Mouse (Mus musculus): ENCODE measurements around the gene Cep131.

Gene Cep131

DNA sequence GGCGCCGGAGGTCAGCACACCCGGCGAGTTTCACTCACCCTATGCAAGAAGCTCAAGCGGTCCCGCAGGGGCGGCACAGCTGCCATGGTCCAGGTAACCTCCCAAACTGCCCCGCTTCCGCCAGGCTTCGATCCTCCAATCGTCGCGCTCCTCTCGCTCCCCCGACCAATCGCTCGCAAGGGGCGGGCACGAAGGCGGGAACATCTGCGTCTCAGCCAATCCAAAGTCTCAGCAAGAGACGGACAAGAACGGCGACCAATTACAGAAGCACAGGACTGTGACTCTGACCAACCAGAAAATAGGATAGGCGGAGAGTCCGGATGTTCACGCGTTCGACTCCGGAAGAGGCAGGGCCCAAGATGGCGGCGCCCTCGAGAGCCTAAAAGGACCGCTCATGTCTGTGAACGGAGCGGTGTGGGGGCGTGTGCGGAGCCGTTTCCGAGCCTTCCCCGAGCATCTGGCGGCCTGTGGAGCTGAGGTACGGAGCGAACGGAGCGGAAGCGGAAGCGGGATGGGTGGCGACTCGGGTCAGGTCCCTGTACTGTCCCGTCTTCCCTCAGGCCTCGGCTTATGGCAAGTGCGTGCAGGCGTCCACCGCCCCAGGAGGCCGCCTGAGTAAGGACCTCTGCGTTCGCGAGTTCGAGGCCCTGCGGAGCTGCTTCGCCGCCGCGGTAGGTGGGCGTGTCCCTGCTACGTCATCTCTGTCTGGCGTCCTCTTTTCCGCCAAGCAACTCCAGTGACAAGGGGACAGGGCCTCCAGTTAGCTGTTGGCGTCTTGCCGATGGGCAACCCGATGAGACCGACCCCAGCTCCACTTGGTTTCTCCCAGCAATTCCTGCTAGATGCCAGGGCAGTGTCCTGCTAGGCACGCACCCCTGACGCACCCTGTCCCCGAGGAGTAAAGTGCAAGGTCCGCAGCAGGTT, 12.2 kb upstream of the Cep131 start, which contains the start of the genes Tepsin and Ndufaf8:
TSS of gene Tepsin (minus strand) at position 144 of the 924 bp plus-strand sequence.
TSS of gene Ndufaf8 (plus strand) at position 341 of the 924 bp plus-strand sequence.
- DNase-seq (ENCODE audit: low read depth, low spot score) = peak; percentile 99

DNA sequence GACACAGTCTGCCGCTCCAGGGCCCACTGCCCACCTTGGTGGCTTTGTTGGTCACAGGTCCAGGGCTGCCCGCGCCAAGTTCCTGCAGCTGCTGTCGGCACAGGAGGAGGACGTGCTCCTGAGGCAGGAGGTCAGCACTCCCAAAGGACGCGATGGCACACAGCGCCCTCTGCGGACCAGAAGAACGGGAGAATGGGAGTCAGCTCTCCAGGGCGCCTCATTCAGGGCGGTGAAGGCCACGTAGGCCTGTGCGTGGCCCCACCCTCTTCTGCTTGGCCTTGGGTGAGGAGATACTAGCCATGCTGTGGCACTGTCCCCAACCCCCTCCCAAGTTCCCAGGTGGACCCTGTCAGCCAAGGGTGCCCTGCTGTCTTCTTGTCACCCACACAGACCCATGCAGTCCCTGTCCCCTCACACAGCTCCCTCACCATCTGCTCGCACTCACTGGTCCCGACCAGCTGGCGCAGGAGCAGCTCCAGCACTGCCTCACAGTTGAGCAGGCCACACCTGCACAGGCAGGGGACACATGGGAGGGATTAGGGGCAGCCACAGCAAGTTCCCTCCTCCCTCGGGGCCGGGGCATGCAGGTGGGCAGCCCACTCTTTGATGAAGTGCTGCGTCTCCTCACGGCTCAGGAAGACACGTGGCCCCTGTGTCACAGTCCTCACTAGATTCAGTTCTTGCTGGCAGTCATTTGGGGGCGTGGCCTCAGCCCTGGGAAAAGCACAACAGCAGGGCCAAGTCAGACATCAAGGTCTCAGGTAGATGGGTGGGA, 6.4 kb upstream of the Cep131 start:
- DNase-seq (ENCODE audit: low read depth, low spot score) = peak; percentile 34

DNA sequence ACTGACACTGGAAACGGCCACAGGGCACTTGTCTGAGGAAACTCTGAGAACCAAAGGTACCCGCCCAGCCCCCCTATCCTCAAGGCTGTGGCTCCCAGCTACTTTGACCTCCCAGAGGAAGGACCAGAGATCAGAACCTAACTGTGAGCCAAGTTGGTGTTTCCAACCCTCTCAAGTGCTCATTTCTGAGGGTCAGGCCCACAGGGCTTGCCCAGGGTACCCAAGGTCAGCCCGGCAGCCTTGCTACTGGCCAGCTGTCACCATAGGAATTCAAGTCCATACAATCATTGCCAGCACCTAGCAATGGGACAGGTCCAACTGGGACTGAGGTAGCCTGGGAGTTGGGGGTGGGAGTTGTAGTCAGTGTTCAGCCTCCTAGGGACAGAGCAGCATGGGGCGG, 4.0 kb upstream of the Cep131 start:
- DNase-seq (ENCODE audit: low read depth, low spot score) = no peak

DNA sequence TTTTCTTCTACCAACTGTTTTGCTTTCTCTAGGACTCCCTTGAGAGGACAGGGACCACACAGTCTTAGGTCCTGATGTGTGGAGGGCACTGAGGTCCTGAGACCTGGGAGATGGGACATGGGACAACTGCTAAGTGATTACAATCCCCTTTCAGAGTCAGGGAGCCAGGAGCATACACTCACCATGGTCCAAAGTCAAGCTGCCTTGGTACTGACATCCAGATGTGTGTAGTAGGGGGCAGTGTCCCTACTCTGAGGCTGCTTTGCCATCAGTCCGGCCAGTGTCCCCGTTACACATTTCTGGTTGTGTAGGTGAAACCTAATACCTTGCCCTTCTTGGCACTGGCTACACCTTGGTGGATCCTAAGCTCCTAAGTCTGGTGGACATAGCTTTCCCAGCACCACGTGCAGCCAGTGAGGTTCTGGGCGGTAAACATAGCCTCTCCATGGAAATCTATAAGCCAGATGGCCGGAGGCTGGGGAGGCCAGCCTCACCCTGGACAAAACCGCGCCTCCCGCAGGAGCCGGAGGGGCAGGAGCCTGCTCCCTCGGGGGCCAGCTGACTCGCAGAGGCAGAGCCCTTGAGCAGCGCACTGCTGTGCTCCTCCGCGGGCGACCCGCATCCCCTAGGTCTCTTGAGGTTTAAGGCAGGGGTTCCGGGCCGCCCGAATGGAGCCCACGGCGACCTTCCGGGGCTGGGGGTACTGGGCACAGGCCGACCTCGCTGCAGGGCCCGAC, 568 bp downstream of the Cep131 start:
- peak; percentile 71 for DNase-seq (ENCODE audit: low read depth, low spot score)

DNA sequence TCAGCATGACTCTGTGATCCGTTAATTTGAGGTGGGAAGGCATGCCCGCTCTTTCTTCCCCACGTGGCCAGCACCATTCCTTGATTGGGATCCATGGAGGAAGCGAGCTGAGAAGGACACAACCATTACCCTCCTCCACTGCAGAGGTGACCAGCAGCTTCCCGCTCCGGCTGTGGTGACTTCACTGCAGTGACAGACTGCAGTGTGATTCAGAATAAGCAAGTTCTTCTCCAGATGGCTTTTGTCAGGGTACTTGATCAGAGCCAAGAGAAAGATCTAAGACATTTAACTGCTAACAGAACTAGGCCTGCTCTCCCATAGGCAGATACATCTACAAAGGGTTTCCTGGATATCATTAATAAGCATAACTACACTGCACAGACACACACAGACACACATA, 6.3 kb downstream of the Cep131 start:
- peak; percentile 61 for DNase-seq (ENCODE audit: low read depth, low spot score)

GRCm38 (mm10) chr11:120076191-120076590, 10.4 kb downstream of the Cep131 start:
- DNase-seq (ENCODE audit: low read depth, low spot score) = no peak

DNA sequence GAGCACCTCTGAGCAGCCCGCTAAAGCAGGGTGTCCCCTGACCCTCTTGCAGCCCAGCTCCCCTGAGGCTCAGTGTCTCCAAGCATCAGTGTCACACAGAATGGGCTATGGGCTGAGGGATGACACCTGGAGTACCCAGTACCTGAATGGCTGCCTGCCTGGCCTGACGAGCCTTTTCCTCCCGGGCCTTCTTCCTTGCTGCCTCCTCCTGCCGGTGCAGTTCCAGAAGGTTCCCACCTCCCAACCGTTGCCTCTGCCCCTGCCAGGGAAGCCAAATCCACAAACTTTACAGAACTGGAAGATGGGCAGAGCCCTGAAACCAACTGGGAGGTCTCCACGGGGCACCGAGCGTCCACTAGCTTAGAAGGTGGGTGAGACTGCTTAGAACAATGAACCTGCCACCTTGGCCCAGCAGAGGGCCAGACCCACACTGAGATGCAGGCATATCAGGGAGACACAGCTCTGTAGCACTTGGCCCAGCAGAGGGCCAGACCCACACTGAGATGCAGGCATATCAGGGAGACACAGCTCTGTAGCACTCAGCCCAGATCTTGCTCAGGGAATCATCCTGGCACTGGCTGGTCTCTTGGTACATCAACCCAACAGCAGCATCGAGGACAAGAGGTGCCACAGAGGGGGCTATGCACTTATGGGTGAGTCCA, 13.5 kb downstream of the Cep131 start:
- no peak for DNase-seq (ENCODE audit: low read depth, low spot score)

GRCm38 (mm10) chr11:120071731-120072320, 14.8 kb downstream of the Cep131 start:
- no peak for DNase-seq (ENCODE audit: low read depth, low spot score)

DNA sequence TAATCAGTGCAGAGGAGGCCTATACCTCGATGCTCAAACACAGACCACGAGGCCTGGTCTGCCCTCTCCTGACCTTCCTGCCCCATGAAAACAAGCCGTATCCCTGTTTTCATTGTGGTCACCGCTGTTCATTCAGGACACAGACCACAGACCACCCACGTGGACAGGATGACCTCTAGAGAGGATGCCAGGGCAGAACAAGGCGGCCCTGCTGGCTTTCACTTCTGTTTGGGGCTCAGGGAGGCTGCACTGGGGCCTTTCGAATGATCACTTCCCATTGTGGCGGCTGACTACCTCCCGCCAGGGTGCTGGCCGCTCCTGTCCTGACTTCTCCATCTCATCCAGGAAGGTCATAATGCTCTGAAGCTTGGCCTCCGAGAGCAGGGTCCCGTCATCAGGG, 15.6 kb downstream of the Cep131 start:
- DNase-seq (ENCODE audit: low read depth, low spot score) = no peak

DNA sequence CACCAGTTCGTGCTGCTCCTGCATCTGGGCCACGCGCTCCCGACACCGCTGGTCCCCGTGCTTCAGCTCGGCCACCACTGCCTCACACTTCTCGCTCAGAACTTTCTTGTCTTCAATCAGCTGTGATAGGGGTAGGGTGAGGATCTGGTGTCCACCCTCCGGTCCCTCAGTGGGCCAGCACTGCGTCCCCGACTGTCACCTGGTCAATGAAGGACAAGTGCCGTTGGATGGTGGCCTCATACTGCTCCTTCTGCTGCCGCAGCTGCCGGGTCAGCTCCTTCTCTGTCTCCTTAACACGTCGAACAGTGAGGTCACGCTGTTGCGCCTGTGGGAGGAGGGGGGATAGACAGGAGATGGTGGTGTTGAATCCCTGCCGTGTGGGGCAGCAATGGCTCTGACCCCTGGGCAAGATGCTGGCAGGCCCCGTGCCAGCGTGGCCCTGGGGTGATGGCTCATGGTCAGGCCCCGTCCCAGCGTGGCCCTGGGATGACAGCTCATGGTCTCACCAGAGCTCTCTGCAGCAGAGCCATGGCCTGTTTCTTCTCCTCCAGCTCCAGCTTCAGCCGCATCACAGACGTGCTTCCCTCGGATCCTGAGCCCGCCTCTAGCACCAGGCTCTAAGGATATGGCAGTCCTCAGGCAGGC, 16.2 kb downstream of the Cep131 start:
- DNase-seq (ENCODE audit: low read depth, low spot score) = no peak

DNA sequence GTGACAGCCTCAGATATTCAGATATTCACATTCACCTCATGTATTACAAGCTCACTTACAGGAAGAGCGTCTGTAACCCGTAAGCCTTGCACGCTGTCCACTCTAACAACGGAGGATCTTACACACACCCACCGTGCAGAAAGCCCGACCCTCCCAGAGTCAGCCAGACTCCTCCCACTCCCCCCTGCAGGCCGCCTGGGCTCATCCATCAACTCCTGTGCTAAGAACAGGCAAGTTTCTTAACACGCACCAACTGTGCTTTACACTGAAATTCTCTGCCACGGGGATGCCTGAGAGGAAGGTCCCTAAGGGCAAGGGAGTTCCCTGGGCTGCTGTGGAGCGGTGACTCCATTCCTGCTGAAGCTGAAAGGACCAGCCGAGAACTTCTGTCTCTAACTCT, 17.4 kb downstream of the Cep131 start:
- DNase-seq (ENCODE audit: low read depth, low spot score) = no peak

DNA sequence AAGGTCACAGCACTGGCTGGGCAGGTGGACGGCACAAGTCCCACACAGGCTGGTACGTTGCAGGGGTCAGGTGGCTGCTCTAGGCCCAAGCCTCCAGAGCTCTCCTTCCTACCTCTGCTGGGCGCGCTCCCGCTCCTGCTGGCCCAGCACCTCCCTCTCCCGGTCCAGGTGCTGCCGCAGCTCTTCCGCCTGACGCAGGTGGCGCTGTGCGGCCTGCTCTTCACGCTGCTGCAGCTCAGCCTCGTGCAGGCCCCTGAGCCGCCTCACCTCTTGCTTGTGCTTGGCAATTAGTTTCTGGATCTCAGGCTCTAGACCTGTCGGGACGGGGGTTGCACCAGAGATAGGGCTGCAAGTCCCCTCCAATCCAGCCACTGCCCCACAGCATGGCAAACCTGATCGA, 18.8 kb downstream of the Cep131 start:
- peak; percentile 69 for DNase-seq (ENCODE audit: low read depth, low spot score)

DNA sequence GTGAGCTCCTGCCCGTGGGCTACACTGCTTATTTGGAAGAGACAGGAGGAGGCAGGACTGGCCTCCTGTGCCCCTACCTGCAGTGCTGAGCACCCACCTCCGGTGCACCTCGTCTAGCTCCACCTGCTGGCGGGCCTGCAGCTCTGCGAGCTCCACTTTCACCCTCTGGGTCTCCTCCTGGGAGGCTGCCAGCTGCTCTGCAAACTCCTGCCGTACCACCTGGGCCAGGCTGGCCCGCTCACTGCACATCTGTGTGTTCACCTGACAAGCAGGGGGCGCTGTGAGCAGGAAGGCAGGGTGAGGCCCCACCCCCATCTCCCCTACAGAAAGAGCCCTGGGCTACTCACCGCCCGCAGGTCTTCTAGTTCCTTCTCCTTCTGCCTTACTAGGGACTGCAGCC, 21.3 kb downstream of the Cep131 start:
- DNase-seq (ENCODE audit: low read depth, low spot score) = peak; percentile 76

DNA sequence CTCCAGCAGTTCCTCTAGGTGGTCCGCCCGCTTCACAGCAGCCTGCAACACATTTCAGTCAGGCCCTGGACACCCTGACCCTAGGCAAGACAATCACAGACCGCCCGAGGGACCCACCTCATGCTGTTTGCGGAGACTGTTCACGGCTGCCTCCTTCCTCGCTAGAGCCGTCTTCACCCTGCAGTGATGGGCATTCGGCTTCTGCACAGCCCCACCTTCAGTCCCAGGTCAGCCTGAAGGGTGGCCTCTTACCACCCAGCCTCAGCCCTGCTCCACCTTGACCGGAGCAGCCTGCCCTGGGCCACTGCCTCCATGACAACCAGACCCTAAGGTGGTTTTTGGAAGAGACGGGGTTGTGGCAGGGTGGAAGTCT, 22.0 kb downstream of the Cep131 start:
- no peak for DNase-seq (ENCODE audit: low read depth, low spot score)

- DNase-seq (ENCODE audit: low read depth, low spot score) = no peak
Measured at GRCm38 (mm10) chr11:120064006-120064667, 22.5 kb downstream of the Cep131 start.

DNA sequence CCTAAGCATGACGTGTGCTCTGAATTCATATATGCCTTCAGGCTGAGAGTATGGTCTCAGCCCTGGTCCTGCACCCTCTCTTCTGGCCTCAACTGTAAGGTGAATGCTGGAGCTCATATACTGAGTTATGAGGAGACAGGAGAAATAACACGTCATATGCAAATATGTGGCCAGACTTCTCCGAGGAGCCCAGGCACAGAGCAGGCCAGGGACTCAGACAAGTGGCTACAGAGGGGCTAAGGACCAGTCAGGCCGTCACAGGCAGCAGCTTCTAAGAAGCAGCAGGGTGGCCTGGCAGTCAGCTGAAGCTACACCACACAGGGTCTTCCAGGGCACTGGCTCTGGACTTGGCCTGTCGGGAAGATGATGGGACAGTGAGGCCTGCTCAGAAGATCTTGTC, 23.3 kb downstream of the Cep131 start:
- no peak for DNase-seq (ENCODE audit: low read depth, low spot score)

- DNase-seq (ENCODE audit: low read depth, low spot score) = no peak
Measured at GRCm38 (mm10) chr11:120060634-120061033, 26.0 kb downstream of the Cep131 start.

DNA sequence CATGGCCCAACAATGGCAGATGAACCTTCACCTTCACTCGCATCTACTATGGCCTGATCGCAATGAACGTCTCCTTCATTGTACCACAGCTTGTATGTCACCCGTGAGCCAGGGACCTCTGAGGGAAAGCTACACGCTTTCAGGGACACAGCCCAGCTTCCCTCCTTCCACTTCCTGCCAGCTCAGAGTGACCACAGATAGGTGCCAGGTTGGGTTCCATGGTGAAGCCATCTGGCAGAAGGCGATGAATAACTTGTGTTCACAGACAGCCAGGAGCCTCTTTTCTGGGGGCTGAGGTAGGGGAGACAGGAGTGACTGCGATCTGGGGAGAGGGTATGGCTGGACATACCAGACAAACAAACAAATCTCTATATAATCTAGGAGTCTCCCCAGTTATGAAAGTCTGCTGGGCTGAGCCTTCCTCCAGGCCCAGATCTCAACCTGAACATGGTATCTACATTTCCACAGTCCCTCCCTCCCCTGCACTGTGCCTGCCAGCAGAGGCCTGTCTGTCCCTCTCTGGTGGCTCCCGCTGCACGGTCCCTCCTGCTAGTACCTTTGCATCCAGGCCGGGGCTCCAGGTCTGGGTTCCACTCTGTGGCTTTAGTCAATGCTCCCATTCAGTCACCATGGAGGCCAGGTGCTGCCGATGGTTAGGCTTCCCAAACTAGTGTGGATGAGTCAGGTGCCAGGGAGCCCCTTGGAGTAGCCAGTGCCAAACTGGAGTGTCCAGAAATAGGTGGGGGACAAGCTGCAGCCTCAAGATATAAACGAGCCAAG, 30.5 kb downstream of the Cep131 start:
- peak; percentile 76 for DNase-seq (ENCODE audit: low read depth, low spot score)

DNA sequence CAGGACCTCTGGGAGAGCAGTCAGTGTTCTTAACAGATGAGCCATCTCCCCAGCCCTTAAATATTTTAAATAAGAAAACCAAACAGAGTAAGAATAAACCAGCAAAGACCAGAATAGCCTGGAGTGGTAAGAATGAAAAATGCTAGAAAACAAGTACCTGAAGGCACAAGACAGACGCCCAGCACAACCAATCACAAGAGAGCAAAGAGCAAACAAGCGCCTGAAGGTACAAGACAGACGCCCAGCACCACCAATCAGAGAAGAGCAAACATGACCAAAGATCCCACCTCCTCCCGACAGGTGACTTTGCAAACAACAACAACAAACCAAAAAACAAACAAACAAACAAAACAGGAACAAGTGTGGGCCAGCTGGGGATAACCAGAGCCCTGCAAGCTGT, 32.8 kb downstream of the Cep131 start:
- DNase-seq (ENCODE audit: low read depth, low spot score) = no peak
